Mouse (Mus musculus) hematopoietic stem cell, adult 5-6 weeks (primary cell): ENCODE results near the gene Cpxcr1. TPM values are rescaled to one million over a fixed set of nuclear protein-coding genes. Genes with fewer than 3 reads are reported as not detected.

Experiments used
- ATAC-seq, 2 experiments: fragments of 125-278 bp in 1 of 2; replicated peaks in 1 of 2; 2 replicates each; pipeline ENCODE4 v1.8.0; 2016 to 2017; ENCODE audit warnings: inconsistent platforms in 2 of 2, mild to moderate bottlenecking in 2 of 2, moderate number of reproducible peaks in 2 of 2, low read depth in 1 of 2, moderate TSS enrichment in 1 of 2; ENCODE audit not compliant: low FRiP score in 2 of 2, poor library complexity in 2 of 2, severe bottlenecking in 2 of 2, insufficient read depth in 1 of 2, low TSS enrichment in 1 of 2
- total RNA-seq: library from RNA; stranded (forward); fragments of 172-1452, 232-1000 nt; gene quantifications from 2 replicates; pipeline ENCODE4 v1.2.3, GENCODE M21; 2017

Cpxcr1 gene
- total RNA-seq: not detected in 2 replicates

GRCm38 (mm10) chrX:116448644-116449043 lies at the start of gene Cpxcr1:
TSS of gene Cpxcr1 (plus strand) at chrX:116448944.
- ATAC-seq: no peak

Other genes with a start within 250 kb of the Cpxcr1 start
- not detected in 2 replicates for gene H2afb2, start 232.2 kb downstream of the Cpxcr1 start, total RNA-seq